Mouse (Mus musculus) left cerebral cortex, adult 11 months (tissue): Measurements from ENCODE around the gene Ciz1.
A peak's percentile ranks its signal among the peaks of the same experiment; 100 is the strongest.

Source experiments
- DNase-seq: peaks from one replicate; pipeline ENCODE4 v3.0.0; 2022; ENCODE audit warnings: low spot score

Ciz1 gene

GRCm38 (mm10) chr2:32319586-32320580 lies 32.2 kb upstream of the Ciz1 start:
- DNase-seq, result no peak

- no peak for DNase-seq
These were observed 31.4 kb upstream of the Ciz1 start for GRCm38 (mm10) chr2:32320721-32321120.

- no peak for DNase-seq
These were observed 30.4 kb upstream of the Ciz1 start for GRCm38 (mm10) chr2:32321591-32322298.

- no peak for DNase-seq
These were observed 29.1 kb upstream of the Ciz1 start for GRCm38 (mm10) chr2:32322754-32323741.

GRCm38 (mm10) chr2:32324322-32324721 lies 27.8 kb upstream of the Ciz1 start:
- no peak for DNase-seq

GRCm38 (mm10) chr2:32325342-32325741 lies 26.8 kb upstream of the Ciz1 start:
- DNase-seq, result no peak

- no peak for DNase-seq
These were observed 24.9 kb upstream of the Ciz1 start for GRCm38 (mm10) chr2:32327200-32327599.

- no peak for DNase-seq
These were observed 23.1 kb upstream of the Ciz1 start for GRCm38 (mm10) chr2:32328911-32329460.

- DNase-seq, result no peak
These were observed 22.6 kb upstream of the Ciz1 start for GRCm38 (mm10) chr2:32329531-32329930.

- DNase-seq, result no peak
These were observed 20.0 kb upstream of the Ciz1 start for GRCm38 (mm10) chr2:32332159-32332558.

- no peak for DNase-seq
These were observed 16.2 kb upstream of the Ciz1 start for GRCm38 (mm10) chr2:32335888-32336287.

- DNase-seq, result no peak
These were observed 12.1 kb upstream of the Ciz1 start for GRCm38 (mm10) chr2:32339912-32340642.

GRCm38 (mm10) chr2:32340836-32341633 lies 11.1 kb upstream of the Ciz1 start:
- no peak for DNase-seq

- no peak for DNase-seq
These were observed 10.5 kb upstream of the Ciz1 start for GRCm38 (mm10) chr2:32341634-32341939.

GRCm38 (mm10) chr2:32342039-32342438 lies 10.1 kb upstream of the Ciz1 start:
- DNase-seq, result no peak

GRCm38 (mm10) chr2:32342539-32343350 lies 9.4 kb upstream of the Ciz1 start:
- DNase-seq, result peak; percentile 63

GRCm38 (mm10) chr2:32343351-32343671 lies 8.8 kb upstream of the Ciz1 start:
- no peak for DNase-seq

GRCm38 (mm10) chr2:32344056-32344455 lies 8.1 kb upstream of the Ciz1 start:
- DNase-seq, result no peak

GRCm38 (mm10) chr2:32344598-32345321 lies 7.4 kb upstream of the Ciz1 start:
- no peak for DNase-seq
